Mouse (Mus musculus) small intestine, adult 2 months (tissue): ENCODE data around the gene Adam22. TPM values are rescaled to one million over a fixed set of nuclear protein-coding genes. Genes with fewer than 3 reads are reported as not detected.

Source experiments
- H3K27ac ChIP-seq: fragments of 200-500 bp; 2 replicates; pipeline ENCODE4 v1.5.1; 2012; ENCODE audit warnings: low read depth, low read length, control low read depth, inconsistent platforms; ENCODE audit not compliant: insufficient read depth
- H3K27me3 ChIP-seq: fragments of 200-500 bp; 2 replicates; pipeline ENCODE4 v1.6.1; 2012; ENCODE audit warnings: mild to moderate bottlenecking, moderate library complexity, low read length, inconsistent platforms; ENCODE audit not compliant: control insufficient read depth, insufficient read depth
- H3K36me3 ChIP-seq: fragments of 200-500 bp; 2 replicates; pipeline ENCODE4 v1.6.1; 2012; ENCODE audit warnings: mild to moderate bottlenecking, low read length, control low read depth, inconsistent platforms; ENCODE audit not compliant: control insufficient read depth, insufficient read depth
- H3K4me1 ChIP-seq: fragments of 200-500 bp; 2 replicates; pipeline ENCODE4 v1.6.1; 2012; ENCODE audit warnings: low read length, inconsistent platforms, mixed read lengths; ENCODE audit not compliant: control insufficient read depth, insufficient read depth, insufficient read length
- H3K4me3 ChIP-seq: fragments of 200-500 bp; 2 replicates; pipeline ENCODE4 v1.5.1; 2012; ENCODE audit warnings: low read depth, mild to moderate bottlenecking, control low read depth, inconsistent platforms, low read length, moderate library complexity
- CTCF ChIP-seq: fragments of 200-500 bp; IDR thresholded peaks from 2 replicates; pipeline ENCODE4 v1.5.1; 2012; ENCODE audit warnings: low read depth, mild to moderate bottlenecking, control low read depth, inconsistent platforms, low read length, moderate library complexity, mixed read lengths; ENCODE audit not compliant: insufficient replicate concordance, insufficient read length; ENCODE audit errors: extremely low read depth
- POLR2A ChIP-seq: fragments of 200-500 bp; IDR thresholded peaks from 2 replicates; pipeline ENCODE4 v1.6.1; 2012; ENCODE audit warnings: low read depth, mild to moderate bottlenecking, control low read depth, inconsistent platforms, low read length, moderate library complexity
- WGBS: fragments of 180-500 bp; shearing (Covaris S2); methylation state at CpG from one replicate; pipeline ENCODE4 v1.1.7; 2018; 5-methylcytosine and 5-hydroxymethylcytosine counted together
- polyA plus RNA-seq: library from polyadenylated mRNA; depleted of rRNA; stranded (reverse); fragments of >200 nt; gene quantifications from 2 replicates; pipeline ENCODE4 v1.2.3, GENCODE M21; 2012

The Adam22 gene
- polyA plus RNA-seq, 1 experiment: 0.22 TPM

DNA sequence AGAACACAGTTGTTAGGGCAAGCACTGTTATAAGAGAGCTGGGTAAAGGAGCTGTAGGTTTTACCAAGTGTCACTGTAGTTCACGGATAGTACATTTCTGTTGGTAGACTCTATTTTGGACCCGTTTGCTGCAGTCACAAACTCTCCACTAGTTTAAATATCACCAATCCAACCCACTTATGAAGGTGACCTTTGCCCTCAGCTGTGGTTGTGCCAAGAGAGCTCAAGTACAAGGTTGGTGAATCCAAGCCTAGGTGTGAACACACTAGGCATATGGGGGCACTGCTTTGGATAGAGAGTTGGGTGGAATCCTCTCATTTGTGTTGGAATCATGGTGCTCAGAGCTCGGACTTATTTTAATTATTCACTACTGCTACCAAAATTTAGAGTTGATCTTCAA lies 282.3 kb downstream of the Adam22 start:
- H3K4me1 ChIP-seq: no peaks in the 10 kb centered on the region; the same call in 1 of the 2 replicates
- TF ChIP-seq POLR2A: no peak
- no peak for TF ChIP-seq CTCF
- no peaks in the 10 kb centered on the region for H3K36me3 ChIP-seq
- WGBS: 80% methylated on average over 3 of the region's 3 CpGs
- H3K27me3 ChIP-seq: no peaks in the 10 kb centered on the region
- H3K4me3 ChIP-seq: no peak overlapping the region
- H3K27ac ChIP-seq: no peak overlapping the region

DNA sequence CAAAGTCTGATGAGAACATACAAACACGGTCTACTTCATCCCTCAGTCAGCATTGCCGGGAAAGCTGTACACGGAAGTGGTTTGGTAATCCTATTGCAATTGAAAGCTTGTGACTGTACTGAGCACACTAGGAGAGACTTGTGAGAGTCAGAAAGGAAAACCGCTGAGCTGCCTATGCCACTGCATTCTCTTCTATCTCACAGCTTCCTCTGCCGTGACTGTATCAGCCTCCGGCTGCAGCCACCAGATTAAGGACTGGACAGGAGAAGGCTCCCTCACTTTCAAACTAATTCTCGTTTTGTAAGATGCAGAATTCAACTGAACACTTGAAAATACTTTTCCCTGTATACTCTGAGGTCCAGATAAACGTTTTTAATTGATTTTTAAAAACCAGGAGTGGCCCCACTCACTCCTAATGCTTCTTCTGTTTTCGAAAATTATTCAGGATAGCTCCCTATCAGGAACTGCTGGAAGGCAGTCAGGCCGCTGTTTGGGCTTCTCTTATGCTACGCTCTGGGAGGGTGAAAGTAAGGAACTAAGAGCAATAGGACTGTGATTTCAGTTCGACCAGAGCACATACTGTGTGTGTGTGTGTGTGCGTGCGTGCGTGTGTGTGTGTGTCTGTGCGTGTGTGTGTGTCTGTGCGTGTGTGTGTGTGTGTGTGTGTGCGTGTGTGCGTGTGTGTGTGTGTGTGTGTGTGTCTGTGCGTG lies 285.0 kb downstream of the Adam22 start:
- H3K27ac ChIP-seq: no peak overlapping the region
- H3K36me3 ChIP-seq: no peaks in the 10 kb centered on the region
- H3K27me3 ChIP-seq: no peaks in the 10 kb centered on the region
- H3K4me1 ChIP-seq: no peaks in the 10 kb centered on the region; the same call in 1 of the 2 replicates
- TF ChIP-seq CTCF (no peak), POLR2A (no peak)
- H3K4me3 ChIP-seq: no peak overlapping the region
- WGBS: 73% methylated on average over 20 of the region's 20 CpGs

DNA sequence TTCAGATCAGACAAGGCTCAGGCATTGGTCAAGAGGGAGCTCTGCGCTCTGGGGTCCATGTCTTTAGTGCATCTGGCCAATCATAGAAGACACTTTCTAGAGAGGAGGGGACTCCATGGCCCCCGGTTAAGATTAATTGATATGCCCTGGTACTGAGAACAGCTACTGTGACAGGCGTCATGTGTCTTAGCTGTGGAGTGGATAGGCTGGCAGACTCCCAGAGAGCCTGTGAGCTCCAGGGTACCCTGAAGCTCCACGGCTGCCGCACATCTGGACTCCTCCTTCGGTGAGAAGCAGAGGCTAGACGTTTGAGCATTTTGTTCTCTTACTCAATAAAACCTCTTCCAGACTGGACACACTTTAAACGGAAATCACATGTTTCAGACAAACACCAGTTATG lies 290.5 kb downstream of the Adam22 start:
- no peak overlapping the region for H3K4me3 ChIP-seq
- no peaks in the 10 kb centered on the region for H3K4me1 ChIP-seq
- H3K27me3 ChIP-seq: no peaks in the 10 kb centered on the region
- peaks cover 14% of the 10 kb centered on the region for H3K36me3 ChIP-seq
- H3K27ac ChIP-seq: no peak overlapping the region
- 88% methylated on average over 8 of the region's 8 CpGs for WGBS
- TF ChIP-seq POLR2A (no peak), CTCF (no peak)

DNA sequence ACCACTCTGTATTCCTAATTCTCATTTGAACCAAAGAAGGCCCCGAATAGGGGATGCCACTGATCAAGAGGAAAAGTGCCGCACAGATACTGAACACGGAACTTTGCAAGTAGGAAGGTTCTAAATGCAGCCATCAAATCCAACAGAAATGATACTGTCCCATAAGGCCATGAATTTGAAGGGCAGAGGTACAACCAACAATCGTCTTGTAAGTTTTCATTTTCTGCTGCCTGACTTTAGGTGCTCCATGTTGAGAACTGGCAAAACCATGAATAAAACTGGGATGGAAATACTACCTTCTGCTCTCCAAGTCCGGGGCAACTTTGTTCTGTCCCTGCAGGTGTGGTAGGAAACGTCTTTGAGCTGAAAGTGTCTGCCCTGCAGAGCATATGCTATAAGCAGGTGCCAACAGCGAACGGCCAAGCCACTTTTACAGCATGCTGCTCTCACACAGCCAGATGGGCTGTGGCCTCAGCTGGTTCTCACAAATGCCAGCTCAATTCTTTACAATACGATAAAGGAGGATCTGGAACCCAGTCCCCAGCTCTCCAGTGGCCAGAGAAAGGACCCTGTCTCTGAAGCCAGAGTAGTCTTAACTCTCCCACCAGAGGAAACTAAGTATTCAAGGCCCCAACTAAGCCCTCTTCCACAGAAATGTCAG lies 293.9 kb downstream of the Adam22 start:
- TF ChIP-seq CTCF: no peak
- TF ChIP-seq POLR2A: no peak
- WGBS: 64% methylated on average over 9 of the region's 9 CpGs
- no peak overlapping the region for H3K4me3 ChIP-seq

DNA sequence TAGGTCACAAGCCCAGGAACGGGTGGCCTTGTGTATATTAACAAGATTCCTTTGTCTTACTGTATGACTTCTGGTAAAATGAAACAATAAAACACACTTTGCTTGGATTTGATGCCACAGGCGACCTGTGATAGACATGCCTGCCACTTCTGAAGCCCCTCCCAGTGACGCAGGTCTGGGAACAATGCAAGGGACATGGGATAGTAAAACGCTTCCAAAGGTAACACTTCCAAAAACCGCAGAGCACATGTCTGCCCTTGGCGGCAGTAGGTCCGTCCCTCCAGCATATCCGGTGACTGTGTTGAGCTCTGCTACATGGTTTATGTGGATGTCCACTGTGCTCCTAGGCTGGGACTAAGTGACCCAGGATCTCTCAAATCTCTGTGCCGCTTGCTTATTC lies 294.6 kb downstream of the Adam22 start:
- peaks cover 43% of the 10 kb centered on the region for H3K36me3 ChIP-seq
- WGBS: 91% methylated on average over 9 of the region's 9 CpGs
- H3K27ac ChIP-seq: no peak overlapping the region
- no peaks in the 10 kb centered on the region for H3K4me1 ChIP-seq
- H3K27me3 ChIP-seq: no peaks in the 10 kb centered on the region
- no peak overlapping the region for H3K4me3 ChIP-seq
- TF ChIP-seq POLR2A (no peak), CTCF (no peak)

More for the DNA sequence above, 293.9 kb downstream of the Adam22 start:
- no peak overlapping the region for H3K27ac ChIP-seq
- H3K27me3 ChIP-seq: no peaks in the 10 kb centered on the region
- peaks cover 40% of the 10 kb centered on the region for H3K36me3 ChIP-seq
- no peaks in the 10 kb centered on the region for H3K4me1 ChIP-seq

DNA sequence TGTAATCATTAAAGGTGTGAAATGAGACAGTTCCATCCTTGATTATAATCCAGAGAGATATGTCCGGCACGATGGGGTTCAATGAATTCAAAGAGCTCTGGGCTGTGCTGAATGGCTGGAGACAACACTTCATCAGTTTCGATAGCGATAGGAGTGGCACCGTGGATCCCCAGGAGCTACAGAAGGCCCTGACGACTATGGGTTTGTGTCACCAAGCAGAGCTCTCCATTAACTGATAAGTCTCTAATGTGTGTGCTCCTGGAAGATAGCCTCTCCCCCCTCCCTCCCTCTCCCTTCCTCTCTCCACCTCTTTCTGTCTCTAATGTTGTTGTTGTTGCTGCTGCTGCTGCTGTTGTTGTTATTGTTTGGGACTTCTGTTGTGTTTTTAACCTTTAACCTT lies 304.8 kb downstream of the Adam22 start:
- no peaks in the 10 kb centered on the region for H3K27me3 ChIP-seq
- 86% methylated on average over 6 of the region's 6 CpGs for WGBS

DNA sequence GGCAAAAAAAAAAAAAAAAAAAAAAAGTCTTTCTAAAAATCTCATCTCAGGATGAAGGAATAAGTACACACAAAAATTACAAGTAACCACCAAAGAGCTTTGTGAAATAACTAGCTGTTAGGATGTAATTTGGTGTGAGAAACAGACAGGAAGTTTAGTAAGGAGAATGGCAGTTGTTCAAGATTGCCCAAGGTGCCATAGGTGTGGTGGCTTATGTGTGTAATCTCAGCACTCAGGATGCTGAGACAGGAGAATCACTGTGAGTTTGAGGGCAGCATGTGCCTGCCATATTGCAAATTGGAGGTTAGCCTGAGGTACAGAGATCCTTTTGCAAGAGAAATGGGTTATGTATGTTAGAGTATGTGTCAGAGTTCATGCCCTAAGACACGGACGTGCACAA lies 305.5 kb downstream of the Adam22 start:
- 92% methylated on average over 2 of the region's 2 CpGs for WGBS
- Histone ChIP-seq H3K27me3 (no peaks in the 10 kb centered on the region), H3K4me3 (no peak overlapping the region), H3K27ac (no peak overlapping the region), H3K4me1 (peaks cover 3% of the 10 kb centered on the region; the same call in 1 of the 2 replicates), H3K36me3 (peaks cover 68% of the 10 kb centered on the region)
- TF ChIP-seq CTCF (no peak), POLR2A (no peak)

More for the DNA sequence above, 304.8 kb downstream of the Adam22 start:
- no peak overlapping the region for H3K4me3 ChIP-seq
- no peak for TF ChIP-seq CTCF
- TF ChIP-seq POLR2A: no peak
- peaks cover 69% of the 10 kb centered on the region for H3K36me3 ChIP-seq
- peaks cover under 1% of the 10 kb centered on the region; the same call in 1 of the 2 replicates for H3K4me1 ChIP-seq
- H3K27ac ChIP-seq: no peak overlapping the region
